Mouse (Mus musculus) layer of hippocampus, adult 11-12 months (tissue): ENCODE data around the gene Qrsl1.

ENCODE experiments used
- DNase-seq: peaks from one replicate; pipeline ENCODE4 v3.0.0; 2022; ENCODE audit warnings: low spot score

Qrsl1 gene

DNA sequence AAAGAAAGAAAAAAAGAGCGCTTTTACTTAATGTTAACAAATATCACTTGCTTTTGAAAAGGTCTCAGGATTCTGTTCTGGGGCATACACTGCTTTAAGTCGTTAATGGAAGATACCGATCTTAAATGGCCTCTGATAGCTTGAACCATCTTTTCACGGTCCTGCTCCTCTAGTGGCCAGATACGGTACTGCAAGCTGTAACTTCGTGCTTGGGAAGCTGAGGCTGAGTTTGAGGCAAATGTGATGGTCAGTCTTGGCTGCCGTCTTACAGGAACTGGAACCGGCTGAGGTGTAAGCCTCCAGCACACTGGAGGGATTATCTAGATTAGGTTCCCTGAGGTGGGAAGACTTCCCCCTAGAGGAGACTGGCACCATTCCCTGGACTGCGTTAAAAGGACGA, 30.8 kb downstream of the Qrsl1 start:
- DNase-seq, result peak; percentile 12

GRCm38 (mm10) chr10:43856351-43856750, 45.2 kb downstream of the Qrsl1 start:
- peak; percentile 33 for DNase-seq

GRCm38 (mm10) chr10:43855916-43856315, 45.6 kb downstream of the Qrsl1 start:
- DNase-seq, result no peak

- no peak for DNase-seq
These were observed 49.6 kb downstream of the Qrsl1 start for GRCm38 (mm10) chr10:43851898-43852297.

DNA sequence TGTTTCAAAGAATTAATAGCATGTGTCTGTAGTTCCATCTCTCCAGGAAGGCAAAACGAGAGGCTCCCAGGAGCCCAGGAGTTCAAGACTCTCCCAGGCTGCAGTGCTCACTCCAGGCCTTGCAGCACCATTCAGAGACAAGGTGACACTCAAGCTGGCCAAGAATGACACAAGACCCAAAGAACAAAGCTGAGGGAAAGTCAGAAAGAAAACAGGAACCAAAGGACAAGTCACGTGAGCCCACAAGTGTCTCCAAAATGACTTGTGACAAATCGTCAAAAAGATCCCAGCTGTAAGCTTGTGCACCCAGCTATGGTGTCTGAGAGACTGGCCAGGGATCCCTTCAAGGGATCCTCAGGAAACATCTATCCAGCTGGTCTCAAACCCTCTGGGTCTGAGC, 52.1 kb downstream of the Qrsl1 start:
- DNase-seq, result no peak

DNA sequence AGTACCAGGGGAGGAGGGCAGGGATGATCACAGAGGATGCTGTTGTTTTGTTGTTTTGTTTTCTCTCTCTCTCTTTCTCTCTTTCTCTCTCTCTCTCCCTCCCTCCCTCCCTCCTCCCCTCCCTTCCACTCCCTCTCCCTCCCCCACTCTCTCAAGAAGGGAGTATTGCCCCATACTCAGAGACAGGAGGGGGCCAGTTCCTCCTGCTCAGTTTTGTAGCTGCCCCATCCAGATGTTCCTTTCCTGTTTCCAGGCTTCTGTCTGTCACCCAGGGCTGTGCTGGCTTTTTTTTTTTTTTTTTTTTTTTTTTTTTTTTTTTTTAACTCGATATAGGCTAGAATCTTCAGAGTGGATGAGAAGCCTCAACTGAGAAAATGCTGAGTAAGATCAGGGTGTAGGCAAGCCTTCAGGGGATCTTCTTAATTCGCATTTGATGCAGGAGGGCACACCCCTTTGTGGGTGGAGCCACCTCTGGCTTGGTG, 55.4 kb downstream of the Qrsl1 start:
- DNase-seq, result no peak

DNA sequence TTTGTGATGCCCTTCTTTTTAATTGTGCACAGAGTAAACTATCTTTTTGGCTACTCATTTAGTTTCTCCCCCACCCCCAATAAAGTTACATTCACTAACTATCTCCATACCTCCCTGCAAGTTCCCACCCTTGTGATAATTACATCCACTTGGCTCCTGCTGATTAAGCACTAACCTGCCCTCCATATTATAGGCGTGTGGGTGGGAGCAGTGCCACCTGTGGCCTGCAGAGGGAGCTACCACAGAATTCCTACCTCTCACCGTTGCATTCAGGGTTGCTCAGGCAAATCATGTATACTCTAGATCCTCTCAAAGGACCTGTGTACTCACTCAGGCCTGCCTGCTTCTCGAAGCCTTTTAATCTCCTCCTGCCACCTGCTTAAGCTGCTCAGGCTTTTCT, 56.1 kb downstream of the Qrsl1 start:
- DNase-seq, result no peak

DNA sequence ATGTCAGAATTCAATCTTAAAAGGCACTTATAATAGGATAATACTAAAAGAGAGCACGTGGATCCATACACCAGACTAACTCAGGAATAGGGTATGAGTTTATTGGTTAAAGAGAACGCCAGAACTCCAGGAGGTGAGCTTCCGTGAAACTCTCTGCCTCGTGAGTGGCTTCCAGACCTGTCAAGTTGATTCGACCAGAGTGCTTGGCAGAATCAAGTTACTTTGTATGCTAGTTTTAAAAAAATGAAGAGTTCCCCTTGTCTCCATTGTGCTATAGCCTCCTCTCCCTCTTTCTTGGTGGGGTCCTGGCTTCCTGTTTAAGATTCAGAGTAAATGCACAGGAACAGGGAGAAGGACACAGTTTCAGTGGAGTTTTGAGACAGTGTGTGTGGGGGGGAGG, 60.1 kb downstream of the Qrsl1 start:
- DNase-seq, result no peak

- DNase-seq, result peak; percentile 5
These were observed 68.7 kb downstream of the Qrsl1 start for GRCm38 (mm10) chr10:43832868-43833267.

GRCm38 (mm10) chr10:43830251-43831018, 71.1 kb downstream of the Qrsl1 start:
- DNase-seq, result no peak

DNA sequence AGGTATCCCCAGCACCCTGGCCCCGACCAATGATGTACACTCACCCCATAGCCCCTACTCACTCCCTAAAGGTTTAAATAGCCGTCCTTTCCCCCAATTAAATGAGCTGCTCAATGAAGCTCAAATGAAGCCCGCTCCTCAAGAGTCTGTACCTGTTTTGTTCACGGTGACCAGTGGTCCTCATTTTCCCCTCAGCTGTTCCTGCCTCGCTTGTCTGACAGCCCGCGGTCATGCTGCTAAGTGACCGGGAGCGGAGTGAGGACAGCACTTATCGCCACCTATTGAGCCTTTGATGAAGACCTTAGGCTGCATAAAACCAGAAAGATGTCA, 72.9 kb downstream of the Qrsl1 start:
- no peak for DNase-seq

DNA sequence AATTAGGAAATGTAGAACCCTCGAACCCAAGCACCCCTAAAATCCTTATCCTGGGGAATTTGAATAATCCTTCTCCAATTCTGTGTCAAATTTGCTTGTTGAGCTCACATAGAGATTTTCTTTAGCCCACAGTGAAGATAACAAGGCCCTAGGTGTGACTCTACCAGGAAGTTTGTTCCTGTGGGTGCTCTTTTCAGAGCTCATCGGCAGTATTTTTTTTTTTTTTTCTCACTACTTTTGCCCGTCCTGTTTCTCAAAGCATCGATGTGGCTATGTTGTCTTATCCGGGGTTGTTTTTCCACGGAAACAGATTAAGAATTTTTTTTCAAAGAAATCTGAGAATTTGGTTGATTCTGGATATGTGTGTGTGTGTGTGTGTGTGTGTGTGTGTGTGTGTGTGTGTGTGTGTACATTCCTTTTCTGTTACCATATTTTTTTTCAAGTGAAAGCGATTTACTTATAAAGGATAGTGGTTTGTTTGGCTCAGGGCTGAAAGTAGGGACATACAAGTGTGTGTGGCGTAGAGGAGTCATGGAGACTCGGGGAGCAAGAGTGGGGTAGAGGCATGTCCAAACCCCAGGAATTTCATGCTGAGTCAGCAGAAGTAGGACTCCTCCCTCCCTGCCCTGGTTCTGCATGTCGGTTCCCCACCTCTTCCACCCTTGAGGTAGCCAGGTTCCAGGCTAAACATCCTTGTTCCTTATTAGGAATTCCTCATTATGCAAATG, 73.4 kb downstream of the Qrsl1 start:
- no peak for DNase-seq

GRCm38 (mm10) chr10:43826773-43827621, 74.5 kb downstream of the Qrsl1 start:
- no peak for DNase-seq

GRCm38 (mm10) chr10:43825696-43826095, 75.8 kb downstream of the Qrsl1 start:
- no peak for DNase-seq

- DNase-seq, result no peak
These were observed 76.8 kb downstream of the Qrsl1 start for GRCm38 (mm10) chr10:43824713-43825112.
